Mouse (Mus musculus) forebrain, embryonic 14.5 days (tissue): Measurements from ENCODE around the gene Tmem132b. TPM values are rescaled to one million over a fixed set of nuclear protein-coding genes. Genes with fewer than 3 reads are reported as not detected.
A peak's percentile ranks its signal among the peaks of the same experiment; 100 is the strongest.

Experiments
- ATAC-seq: fragments of 200-750 bp; cut with Nextera tagmentation; 2 replicates; pipeline ENCODE4 v1.8.0; 2017; ENCODE audit warnings: mild to moderate bottlenecking, moderate library complexity
- DNase-seq: peaks from one replicate; pipeline ENCODE4 v3.0.0-alpha.2; 2015; ENCODE audit warnings: low spot score
- H3K27ac ChIP-seq: fragments of 300-500 bp; sonication (generic); 2 replicates; pipeline ENCODE4 v1.5.1; 2014; ENCODE audit warnings: low read depth, mild to moderate bottlenecking, control low read depth, low read length, moderate library complexity
- H3K27me3 ChIP-seq: fragments of 300-500 bp; sonication (generic); replicated peaks from 2 replicates; pipeline ENCODE4 v1.6.1; 2014; ENCODE audit warnings: low read length, control low read depth, mixed read lengths; ENCODE audit not compliant: control insufficient read depth, insufficient read depth
- H3K36me3 ChIP-seq: fragments of 300-500 bp; sonication (generic); 2 replicates; pipeline ENCODE4 v1.6.1; 2014; ENCODE audit warnings: low read length, control low read depth; ENCODE audit not compliant: control insufficient read depth, insufficient read depth
- H3K4me1 ChIP-seq: fragments of 300-500 bp; sonication (generic); 2 replicates; pipeline ENCODE4 v1.6.1; 2014; ENCODE audit warnings: antibody characterized with exemption, low read length, control low read depth; ENCODE audit not compliant: control insufficient read depth, insufficient read depth
- H3K4me2 ChIP-seq: fragments of 300-500 bp; sonication (generic); 2 replicates; pipeline ENCODE4 v1.6.1; 2014; ENCODE audit warnings: mild to moderate bottlenecking, control low read depth, low read length
- H3K4me3 ChIP-seq: fragments of 300-500 bp; sonication (generic); 2 replicates; pipeline ENCODE4 v1.5.1; 2014; ENCODE audit warnings: low read depth, low read length, control low read depth
- H3K9ac ChIP-seq: fragments of 300-500 bp; sonication (generic); 2 replicates; pipeline ENCODE4 v1.6.1; 2014; ENCODE audit warnings: mild to moderate bottlenecking, low read length, control low read depth, moderate library complexity
- H3K9me3 ChIP-seq: fragments of 300-500 bp; sonication (generic); replicated peaks from 2 replicates; pipeline ENCODE4 v1.6.1; 2016; ENCODE audit warnings: low read length, control low read depth, mixed read lengths; ENCODE audit not compliant: control insufficient read depth
- WGBS: fragments of 180-500 bp; shearing (Covaris S2); extraction: QIAGEN DNeasy Blood & Tissue Kit; methylation state at CpG from one replicate; pipeline ENCODE4 v1.1.7; 2014; 5-methylcytosine and 5-hydroxymethylcytosine counted together
- polyA plus RNA-seq: library from polyadenylated mRNA; unstranded; fragments of >200 nt; fragmentation: Nextera tagmentation; extraction: Ambion mirVana; gene quantifications from 2 replicates; pipeline ENCODE4 v1.2.1, GENCODE M21; 2014

The Tmem132b gene
- polyA plus RNA-seq, 1 experiment from 2014 or later, result 3.1 TPM

DNA sequence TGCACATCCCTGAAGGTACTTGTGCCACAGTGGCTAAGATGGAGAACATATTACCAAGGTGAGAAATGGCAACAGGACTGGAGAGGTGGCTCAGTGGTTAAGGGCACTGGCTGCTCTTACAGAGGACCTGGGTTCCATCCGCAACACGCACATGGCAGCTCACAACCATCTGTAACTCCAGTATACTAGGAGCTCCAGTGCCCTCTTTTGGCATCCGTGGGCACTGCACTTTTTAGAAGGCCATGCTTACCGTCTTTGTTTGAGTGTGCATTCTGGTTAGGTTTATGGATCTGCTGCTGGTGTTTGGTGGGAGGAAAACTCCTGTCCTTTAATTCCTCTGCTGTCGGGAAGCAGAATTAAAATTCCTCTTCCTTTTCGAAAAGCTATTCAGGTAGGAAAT, 116.7 kb downstream of the Tmem132b start:
- H3K27ac ChIP-seq, result no peak overlapping the region
- H3K36me3 ChIP-seq, result no peaks in the 10 kb centered on the region
- DNase-seq, result no peak
- no peaks in the 10 kb centered on the region for H3K27me3 ChIP-seq
- no peaks in the 10 kb centered on the region for H3K9me3 ChIP-seq
- no peak overlapping the region for H3K4me3 ChIP-seq
- H3K9ac ChIP-seq, result no peak overlapping the region
- no peak for ATAC-seq
- H3K4me2 ChIP-seq, result no peak overlapping the region
- H3K4me1 ChIP-seq, result no peaks in the 10 kb centered on the region
- WGBS, result 92% methylated on average over 6 of the region's 6 CpGs

DNA sequence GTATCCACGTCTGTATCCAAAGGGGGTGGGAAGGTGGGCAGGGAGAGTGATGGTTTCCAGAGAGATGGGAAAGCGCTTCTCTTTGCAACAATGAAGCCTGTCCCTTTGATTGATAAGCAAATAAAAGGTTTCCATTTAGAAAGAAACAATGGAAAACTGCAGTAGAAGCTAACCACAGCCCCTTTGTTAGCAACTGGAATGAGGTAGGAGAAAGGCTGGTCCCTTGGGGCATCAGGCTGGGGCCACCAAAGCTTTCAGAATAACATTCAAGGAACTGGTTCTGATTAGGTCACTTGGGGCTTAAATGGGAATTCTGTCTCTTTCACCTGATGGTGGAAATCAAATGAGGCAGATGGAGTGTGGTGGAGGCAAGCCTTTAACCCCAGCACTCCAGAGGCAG, 118.4 kb downstream of the Tmem132b start:
- Histone ChIP-seq H3K4me3 (no peak overlapping the region), H3K4me2 (no peak overlapping the region), H3K27me3 (no peaks in the 10 kb centered on the region), H3K36me3 (no peaks in the 10 kb centered on the region), H3K27ac (no peak overlapping the region), H3K4me1 (no peaks in the 10 kb centered on the region), H3K9me3 (no peaks in the 10 kb centered on the region), H3K9ac (no peak overlapping the region)
- 29% methylated on average over 2 of the region's 2 CpGs for WGBS
- ATAC-seq (no peak), DNase-seq (peak; percentile 7)

DNA sequence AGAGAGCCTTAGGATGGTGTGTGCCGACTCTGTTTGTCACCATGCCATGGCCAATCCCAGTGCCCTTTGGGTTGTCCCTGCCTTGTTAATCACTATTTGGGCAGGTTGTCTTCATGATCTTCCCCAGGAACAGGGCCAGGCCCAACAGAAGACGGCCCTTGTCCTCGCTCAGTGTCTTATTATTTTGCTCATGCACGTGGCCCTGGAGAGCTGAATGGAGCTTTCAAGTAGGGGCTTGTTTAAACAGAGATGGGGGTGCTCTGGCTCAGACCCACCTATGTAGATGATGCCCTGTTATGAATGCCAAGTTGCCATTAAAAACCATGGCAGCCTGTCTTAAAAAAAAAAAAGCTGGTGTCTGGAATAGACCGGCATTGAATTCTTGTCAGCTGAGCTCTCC, 126.5 kb downstream of the Tmem132b start:
- H3K9ac ChIP-seq, result no peak overlapping the region
- H3K27ac ChIP-seq, result peak overlapping the region; percentile 82
- ATAC-seq (peak; percentile 68), DNase-seq (peak; percentile 79)
- no peaks in the 10 kb centered on the region for H3K27me3 ChIP-seq
- WGBS, result 15% methylated on average over 5 of the region's 5 CpGs
- H3K4me3 ChIP-seq, result no peak overlapping the region
- no peaks in the 10 kb centered on the region for H3K36me3 ChIP-seq
- H3K9me3 ChIP-seq, result no peaks in the 10 kb centered on the region
- peaks cover 10% of the 10 kb centered on the region; the same call in 1 of the 2 replicates for H3K4me1 ChIP-seq
- H3K4me2 ChIP-seq, result 0 out of 2 replicates have a peak overlapping the region, but pooled peaks have one; percentile 7

DNA sequence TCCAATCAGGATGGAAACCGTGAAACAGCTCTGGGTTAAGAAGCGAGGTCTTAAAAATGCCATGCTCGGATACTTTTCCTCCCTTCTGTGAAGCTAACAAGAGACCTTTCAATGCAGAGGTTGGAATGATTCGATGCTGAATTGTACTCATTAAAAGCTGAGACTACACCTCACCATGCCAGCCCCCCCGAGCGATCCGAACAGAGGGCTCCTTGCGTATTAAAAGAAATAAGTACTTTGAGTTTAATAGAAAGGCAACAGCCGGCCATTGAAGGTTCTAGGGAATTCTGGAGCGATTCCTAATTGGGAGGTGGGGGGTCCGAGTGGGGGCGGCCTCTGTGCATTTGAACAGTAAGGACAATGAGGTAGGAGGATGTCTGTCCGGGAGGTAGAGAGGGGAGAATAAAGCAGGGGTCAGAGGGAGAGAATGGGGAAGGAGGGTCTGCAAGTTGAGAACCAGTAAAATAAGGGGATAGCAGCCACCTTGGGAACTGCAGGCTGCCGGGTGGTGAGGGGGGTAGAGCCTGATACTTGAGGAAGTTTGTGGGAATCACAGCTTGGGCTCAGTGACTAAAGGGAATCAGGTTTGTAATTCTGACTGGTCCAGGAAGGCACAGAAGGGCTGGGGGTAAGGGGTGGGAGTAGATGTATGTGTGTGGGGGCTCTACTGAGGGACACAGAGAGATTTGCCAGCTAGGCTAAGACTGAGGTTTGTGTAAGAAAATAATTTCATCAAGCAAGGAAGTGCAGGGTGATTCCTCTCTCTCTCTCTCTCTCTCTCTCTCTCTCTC, 127.6 kb downstream of the Tmem132b start:
- H3K4me2 ChIP-seq, result no peak overlapping the region
- H3K9me3 ChIP-seq, result no peaks in the 10 kb centered on the region
- DNase-seq (peak; percentile 91), ATAC-seq (peak; percentile 85)
- H3K9ac ChIP-seq, result no peak overlapping the region; the same call in 1 of the 2 replicates
- 4% methylated on average over 14 of the region's 14 CpGs for WGBS
- H3K27ac ChIP-seq, result peak overlapping the region; percentile 82
- no peaks in the 10 kb centered on the region for H3K36me3 ChIP-seq
- no peak overlapping the region for H3K4me3 ChIP-seq
- no peaks in the 10 kb centered on the region for H3K27me3 ChIP-seq
- peaks cover 10% of the 10 kb centered on the region; the same call in 1 of the 2 replicates for H3K4me1 ChIP-seq

DNA sequence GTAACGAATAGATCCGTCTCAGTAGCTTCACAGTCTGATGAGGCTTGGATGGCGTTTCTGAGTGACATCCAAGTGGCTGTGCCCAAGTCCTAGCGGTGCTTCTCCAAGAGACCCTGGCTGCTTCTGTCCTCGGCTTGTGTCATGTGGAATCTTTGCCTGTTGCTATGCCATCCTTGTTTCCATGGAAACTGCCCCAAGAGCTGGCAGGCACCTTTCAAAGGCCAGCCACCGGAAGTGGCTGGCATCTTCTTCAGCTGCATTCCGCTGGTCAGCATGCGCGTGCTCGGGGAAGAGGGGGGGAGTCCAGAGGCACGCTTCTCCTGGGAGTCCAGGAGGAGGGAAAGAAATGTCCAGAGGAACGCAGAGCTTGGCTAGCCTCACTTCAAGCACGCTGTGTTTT, 144.0 kb downstream of the Tmem132b start:
- Histone ChIP-seq H3K27me3 (no peaks in the 10 kb centered on the region), H3K27ac (no peak overlapping the region), H3K36me3 (no peaks in the 10 kb centered on the region), H3K4me3 (no peak overlapping the region), H3K4me2 (peak overlapping the region; percentile 37), H3K4me1 (peaks cover 7% of the 10 kb centered on the region; the same call in 1 of the 2 replicates), H3K9ac (no peak overlapping the region), H3K9me3 (no peaks in the 10 kb centered on the region)
- DNase-seq (peak; percentile 88), ATAC-seq (peak; percentile 86)
- 9% methylated on average over 13 of the region's 13 CpGs for WGBS

DNA sequence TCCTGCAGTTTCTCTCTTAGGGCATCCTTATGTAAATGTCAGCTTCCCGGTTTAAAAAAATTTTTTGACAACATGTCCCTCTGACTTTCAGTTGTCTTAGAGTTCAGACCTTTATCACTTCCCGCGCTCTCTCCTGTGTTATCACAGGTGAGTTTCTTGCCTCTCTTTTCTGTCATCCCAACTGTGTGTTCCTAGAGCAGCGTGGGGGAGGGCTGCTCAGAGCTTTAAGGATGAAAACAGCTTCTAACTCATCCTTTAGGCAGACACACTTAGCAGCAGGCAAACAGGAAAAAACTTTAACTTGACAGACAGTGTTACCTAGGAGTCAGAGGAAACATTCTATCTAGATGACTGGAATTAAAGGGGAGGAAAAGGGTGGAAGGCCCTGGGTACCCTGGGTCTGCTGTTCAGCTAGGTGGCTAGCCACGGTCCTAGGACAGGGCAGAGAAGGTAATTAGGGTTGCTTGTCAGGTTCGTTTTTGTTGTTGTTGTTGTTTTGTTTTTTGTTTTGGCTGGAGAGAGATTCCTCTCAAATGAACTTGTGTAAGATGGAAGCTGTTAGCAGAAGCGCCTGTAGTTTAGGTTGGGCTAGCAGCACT, 144.6 kb downstream of the Tmem132b start:
- Histone ChIP-seq H3K36me3 (no peaks in the 10 kb centered on the region), H3K4me1 (peaks cover 7% of the 10 kb centered on the region; the same call in 1 of the 2 replicates), H3K4me2 (peak overlapping the region; percentile 37), H3K4me3 (no peak overlapping the region), H3K27ac (no peak overlapping the region), H3K9ac (no peak overlapping the region), H3K9me3 (no peaks in the 10 kb centered on the region), H3K27me3 (no peaks in the 10 kb centered on the region)
- ATAC-seq (no peak), DNase-seq (no peak)
- 56% methylated on average over 7 of the region's 7 CpGs for WGBS

DNA sequence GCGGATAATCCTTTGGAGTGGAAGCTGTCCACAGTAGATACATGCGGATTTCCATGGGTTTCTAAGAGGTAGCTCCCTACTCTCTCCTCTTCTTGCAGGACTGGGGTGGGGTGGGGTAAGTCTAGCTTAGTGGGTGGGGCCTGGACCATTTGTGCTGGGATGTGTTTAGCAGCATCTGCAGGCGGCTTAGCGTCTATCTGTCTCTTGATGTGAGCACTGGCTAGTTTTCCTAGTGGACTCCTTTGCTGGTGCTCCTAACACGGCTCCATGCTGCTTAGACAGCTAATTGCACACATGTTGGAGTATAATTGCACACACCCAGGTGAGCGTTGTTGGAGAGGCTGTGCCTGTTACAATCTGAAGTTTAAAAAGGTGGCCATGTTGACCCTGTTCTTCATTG, 149.3 kb downstream of the Tmem132b start:
- WGBS, result 89% methylated on average over 6 of the region's 6 CpGs
- no peak overlapping the region for H3K9ac ChIP-seq
- no peaks in the 10 kb centered on the region for H3K27me3 ChIP-seq

DNA sequence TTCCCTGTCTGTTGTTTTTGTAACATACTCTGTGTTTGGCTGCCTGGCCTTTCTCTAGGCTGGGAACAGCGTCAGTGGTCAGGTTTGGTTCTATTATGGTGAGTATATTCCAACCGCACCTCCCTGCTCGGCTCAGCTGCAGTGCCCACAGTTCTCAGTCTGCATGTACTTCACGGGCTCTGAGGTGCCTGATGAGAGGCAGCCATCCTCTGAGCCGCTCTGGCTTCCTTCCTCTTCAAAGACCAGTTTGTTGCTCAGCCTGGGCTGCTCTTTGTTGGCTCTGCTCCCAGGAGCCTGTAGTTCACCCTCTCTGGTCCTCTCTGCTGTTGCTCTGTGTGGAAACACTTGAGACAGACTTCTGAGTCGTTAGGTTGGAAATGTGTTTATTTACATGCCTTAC, 151.9 kb downstream of the Tmem132b start:
- Histone ChIP-seq H3K4me1 (peaks cover 6% of the 10 kb centered on the region), H3K36me3 (no peaks in the 10 kb centered on the region), H3K27ac (no peak overlapping the region), H3K4me2 (no peak overlapping the region), H3K27me3 (no peaks in the 10 kb centered on the region), H3K9ac (no peak overlapping the region), H3K4me3 (no peak overlapping the region), H3K9me3 (no peaks in the 10 kb centered on the region)
- DNase-seq (no peak), ATAC-seq (no peak)
- WGBS, result 64% methylated on average over 6 of the region's 6 CpGs

More for the DNA sequence above, 149.3 kb downstream of the Tmem132b start:
- ATAC-seq (no peak), DNase-seq (no peak)
- Histone ChIP-seq H3K27ac (no peak overlapping the region), H3K36me3 (no peaks in the 10 kb centered on the region), H3K4me3 (no peak overlapping the region), H3K4me2 (no peak overlapping the region), H3K9me3 (no peaks in the 10 kb centered on the region), H3K4me1 (peaks cover 4% of the 10 kb centered on the region)
